Mouse (Mus musculus): Measurements from ENCODE around the gene Nrp1.

The Nrp1 gene

GRCm38 (mm10) chr8:128464056-128464623 lies 105.7 kb downstream of the Nrp1 start:
- no peak for DNase-seq (ENCODE audit: low read depth, low spot score)

DNA sequence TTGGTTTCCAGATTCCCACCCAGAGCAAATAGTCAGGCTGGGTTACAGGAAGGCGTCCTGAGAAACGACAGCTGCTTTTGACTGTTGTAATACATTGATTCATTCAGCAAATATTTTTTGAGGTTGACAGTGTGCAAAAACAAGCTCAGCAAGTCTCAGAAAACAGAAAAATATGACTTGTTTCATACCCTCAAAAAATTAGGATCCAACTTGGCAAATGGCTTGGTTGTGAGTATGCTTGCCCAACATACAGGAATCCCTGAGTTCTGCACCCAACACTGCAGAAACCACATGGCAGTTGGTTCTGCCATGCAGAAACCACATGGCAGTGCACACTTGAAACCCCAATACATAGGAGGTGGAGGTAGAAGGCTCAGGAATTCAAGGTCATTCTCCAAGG lies 107.1 kb downstream of the Nrp1 start:
- DNase-seq (ENCODE audit: low read depth, low spot score) = no peak

- DNase-seq (ENCODE audit: low read depth, low spot score) = no peak
These were observed 108.5 kb downstream of the Nrp1 start for GRCm38 (mm10) chr8:128466681-128467430.

GRCm38 (mm10) chr8:128470097-128470496 lies 111.7 kb downstream of the Nrp1 start:
- no peak for DNase-seq (ENCODE audit: low read depth, low spot score)

GRCm38 (mm10) chr8:128471186-128471585 lies 112.8 kb downstream of the Nrp1 start:
- DNase-seq (ENCODE audit: low read depth, low spot score) = no peak

DNA sequence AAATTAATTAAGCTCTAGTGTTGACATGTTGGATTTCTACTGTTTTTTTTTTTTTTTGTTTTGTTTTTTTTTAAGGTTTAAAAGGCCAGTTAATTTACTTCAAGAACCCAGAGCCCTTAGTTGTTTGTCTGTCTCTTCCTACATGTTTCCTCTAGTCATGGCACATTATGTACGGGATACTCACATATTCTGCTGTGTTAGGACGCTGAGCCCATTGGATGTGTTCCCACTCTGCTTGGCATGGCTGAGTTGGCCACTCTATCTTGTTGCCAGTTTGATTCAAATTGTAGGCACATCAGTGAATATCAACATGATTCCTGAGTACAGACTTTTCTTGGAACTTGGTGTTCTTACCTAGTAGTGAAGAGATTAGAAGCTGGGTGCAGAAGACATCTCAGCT lies 114.5 kb downstream of the Nrp1 start:
- no peak for DNase-seq (ENCODE audit: low read depth, low spot score)

DNA sequence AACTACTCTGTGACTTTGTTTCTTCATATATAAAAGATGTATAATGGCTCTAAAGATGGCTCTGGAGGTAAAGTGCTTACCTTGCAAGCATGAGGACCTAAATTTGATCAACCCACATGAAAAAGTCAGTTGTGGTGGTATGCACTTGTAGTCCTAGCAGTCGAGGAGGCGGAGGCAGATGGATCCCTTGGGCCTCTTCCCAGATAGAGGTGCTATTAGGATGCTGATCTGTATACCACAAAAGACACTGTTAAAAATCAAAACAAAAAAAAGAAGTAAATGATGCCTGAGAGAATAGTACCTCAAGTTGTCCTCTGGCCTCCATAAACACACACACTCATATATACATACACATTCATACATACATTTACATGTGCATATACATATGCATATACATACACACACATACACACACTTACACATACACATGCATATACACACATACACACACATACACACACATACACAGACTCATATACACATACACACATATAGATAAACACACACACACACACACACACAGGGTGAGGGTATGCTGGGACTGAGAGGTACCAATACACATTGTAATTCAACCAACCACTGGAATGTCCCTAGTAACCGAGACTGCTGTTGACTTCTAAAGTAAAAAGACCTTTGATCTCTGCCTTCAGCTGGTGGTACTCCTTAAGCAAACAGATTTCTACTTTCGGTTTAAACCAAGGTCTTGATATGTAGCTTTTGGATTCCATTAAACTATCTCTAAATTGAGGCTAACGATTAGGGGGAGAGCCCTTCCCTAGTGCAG lies 115.2 kb downstream of the Nrp1 start:
- no peak for DNase-seq (ENCODE audit: low read depth, low spot score)

GRCm38 (mm10) chr8:128474614-128475013 lies 116.2 kb downstream of the Nrp1 start:
- DNase-seq (ENCODE audit: low read depth, low spot score) = no peak

- no peak for DNase-seq (ENCODE audit: low read depth, low spot score)
These were observed 117.8 kb downstream of the Nrp1 start for GRCm38 (mm10) chr8:128476206-128476605.

DNA sequence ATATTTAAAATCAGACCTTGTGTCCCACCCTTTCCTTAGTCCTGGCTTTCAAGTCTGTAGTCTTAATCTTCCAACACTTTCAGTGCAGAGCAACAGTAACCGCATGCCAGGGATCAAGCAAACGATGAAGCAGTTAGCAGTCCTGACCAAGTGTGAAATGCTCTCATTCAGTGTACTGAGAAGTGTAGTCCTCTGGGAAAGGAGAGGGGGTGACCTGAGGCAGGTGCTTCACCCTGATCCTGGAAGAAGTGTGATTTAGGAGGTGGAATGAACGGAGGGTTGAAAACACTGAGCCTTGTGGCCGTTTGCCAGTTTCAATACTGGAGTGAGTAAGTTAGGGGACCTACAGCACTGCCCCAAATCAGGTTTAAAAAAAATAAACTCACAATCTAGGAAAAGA lies 119.6 kb downstream of the Nrp1 start:
- no peak for DNase-seq (ENCODE audit: low read depth, low spot score)

GRCm38 (mm10) chr8:128479309-128480013 lies 121.1 kb downstream of the Nrp1 start:
- DNase-seq (ENCODE audit: low read depth, low spot score) = no peak

DNA sequence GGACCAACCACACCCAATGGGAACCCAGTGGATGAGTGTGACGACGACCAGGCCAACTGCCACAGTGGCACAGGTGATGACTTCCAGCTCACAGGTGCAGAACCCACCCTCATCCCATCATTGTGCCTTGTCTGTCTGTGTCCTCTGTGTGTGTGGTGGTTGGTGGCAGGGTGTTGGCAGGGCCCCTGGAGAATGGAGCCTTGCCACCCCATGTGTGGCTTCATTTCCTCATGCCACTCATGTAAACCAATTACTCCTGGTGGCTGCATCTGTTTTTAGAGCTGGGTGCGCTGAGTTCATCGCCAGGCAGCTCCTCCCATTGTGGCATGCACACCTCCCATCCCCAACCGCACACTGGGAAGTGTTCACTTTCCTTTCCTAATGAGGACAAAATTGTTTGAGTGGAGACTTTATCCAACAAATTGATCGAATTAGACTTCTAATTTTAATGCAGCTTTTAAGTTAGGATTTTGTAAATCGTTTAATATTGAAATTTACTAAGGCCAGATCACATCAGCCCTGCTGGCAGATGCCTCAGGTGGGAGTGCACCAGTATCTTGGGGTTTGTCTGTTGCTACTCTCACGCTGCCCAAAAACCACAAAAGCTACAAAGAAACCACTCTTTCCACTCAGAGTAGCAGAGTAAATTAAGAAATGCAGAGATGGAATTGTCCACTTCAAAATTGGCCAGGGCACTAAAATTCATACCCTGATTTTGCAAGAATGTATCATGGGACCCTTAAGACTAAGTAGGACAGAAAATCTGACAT lies 122.7 kb downstream of the Nrp1 start:
- DNase-seq (ENCODE audit: low read depth, low spot score) = no peak

- DNase-seq (ENCODE audit: low read depth, low spot score) = no peak
These were observed 124.9 kb downstream of the Nrp1 start for GRCm38 (mm10) chr8:128483344-128483743.

DNA sequence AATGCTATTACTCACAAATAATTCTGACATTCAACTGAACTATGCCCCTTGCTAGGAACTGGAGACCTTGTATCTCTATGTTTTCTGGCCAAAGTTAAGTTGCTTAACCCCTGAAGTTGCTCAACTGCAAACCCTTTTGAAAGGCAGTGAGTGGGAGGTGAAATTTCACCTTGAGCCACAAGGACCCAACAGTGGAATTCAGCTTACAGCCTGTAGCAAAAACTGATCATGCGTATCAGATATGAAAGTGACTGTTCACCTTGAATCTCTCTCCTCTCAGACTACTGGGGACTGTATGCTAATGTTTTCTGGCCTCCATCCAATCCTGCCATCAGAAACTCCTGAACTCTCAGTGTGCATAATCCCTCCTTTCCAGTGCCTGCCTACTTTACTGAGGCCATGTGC lies 126.3 kb downstream of the Nrp1 start:
- DNase-seq (ENCODE audit: low read depth, low spot score) = no peak

DNA sequence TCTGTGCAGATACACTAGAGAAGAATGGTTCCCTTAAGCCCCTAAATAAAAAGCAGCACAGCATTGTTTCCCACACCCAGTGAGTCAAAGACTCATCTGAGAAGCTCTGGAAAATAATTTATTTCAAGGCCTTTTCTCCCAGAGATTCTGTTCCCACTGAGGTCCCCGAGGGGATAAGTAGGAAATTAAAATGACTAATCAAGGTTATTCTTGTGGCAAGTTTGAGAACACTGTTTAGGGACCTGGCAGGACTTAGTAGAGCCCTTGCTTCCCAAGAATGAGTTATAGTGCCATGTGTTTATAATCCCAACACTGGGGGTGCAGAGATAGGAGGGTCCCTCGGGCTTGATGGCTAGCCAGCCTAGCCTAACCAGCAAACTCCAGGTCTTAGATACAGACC lies 127.6 kb downstream of the Nrp1 start:
- no peak for DNase-seq (ENCODE audit: low read depth, low spot score)

DNA sequence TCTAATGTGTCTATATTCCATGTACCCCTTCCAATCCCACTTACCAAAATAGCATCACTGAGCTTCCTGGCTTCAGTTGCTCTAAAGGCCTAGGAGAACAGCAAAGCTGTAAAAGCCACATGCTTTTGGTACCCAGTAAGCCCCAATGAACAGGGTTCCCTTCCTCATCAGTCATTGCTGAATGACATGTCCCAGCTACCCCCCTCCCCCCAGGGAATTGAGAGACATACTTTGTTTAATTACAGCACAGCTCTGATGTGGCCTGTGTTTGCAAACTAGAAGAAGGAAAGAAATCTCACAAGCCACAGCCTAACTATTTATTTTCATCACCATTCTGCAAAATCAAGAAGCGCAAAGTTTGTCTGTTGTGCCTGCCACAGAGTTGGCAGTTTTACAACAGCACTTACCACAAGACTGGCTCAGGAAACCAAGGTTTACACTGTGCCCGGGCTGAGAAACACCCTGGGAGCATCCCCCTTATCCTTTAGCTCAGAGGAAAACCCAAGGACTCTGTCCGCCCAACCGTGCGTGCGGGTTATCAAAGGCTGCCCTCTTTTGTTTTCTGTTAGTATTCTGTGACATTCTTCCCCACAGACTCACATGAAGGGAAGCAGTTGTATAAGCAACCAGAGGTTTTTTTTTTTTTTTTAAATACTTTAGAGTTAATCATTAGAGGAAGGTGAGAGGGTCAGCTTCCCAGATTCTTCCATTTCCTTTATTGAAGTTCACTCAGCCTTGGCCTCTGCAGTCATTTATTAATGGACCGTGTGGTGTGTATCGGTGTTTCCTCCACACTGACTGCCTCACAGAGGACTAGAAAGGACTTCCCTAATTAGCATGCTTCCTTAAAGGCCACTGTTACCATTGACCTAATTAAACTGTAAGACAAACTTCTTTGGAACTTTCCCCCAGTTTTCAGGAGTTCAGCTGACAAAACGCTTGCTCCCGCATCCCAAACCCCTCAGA lies 129.8 kb downstream of the Nrp1 start:
- no peak for DNase-seq (ENCODE audit: low read depth, low spot score)

DNA sequence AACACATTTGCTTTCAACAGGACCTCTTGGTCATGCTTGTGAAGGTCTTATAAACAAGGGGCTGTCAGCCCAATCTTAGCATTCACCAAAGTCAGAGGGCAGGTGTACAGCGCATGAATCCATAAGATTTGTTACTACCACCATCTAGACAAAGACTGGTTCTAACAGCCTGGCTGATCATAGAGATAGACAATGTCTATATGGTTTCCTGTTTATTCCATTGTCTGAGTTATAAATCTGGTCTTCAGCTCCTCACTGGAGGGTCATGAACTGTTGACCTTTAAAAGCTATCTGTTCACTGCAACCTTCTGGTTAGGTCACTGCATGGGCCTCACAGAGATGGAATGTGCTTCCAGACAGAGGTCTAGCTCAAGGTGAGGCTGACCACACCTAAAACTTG lies 130.9 kb downstream of the Nrp1 start:
- DNase-seq (ENCODE audit: low read depth, low spot score) = no peak

- no peak for DNase-seq (ENCODE audit: low read depth, low spot score)
These were observed 133.0 kb downstream of the Nrp1 start for GRCm38 (mm10) chr8:128491126-128492067.

- no peak for DNase-seq (ENCODE audit: low read depth, low spot score)
These were observed 135.4 kb downstream of the Nrp1 start for GRCm38 (mm10) chr8:128493801-128494200.
